Mouse (Mus musculus) megakaryocyte, embryonic 14.5 days (primary cell): Measurements from ENCODE around the gene Zfp568.

Source experiments
- FLI1 ChIP-seq: IDR thresholded peaks from 2 replicates; pipeline ENCODE4 v1.6.1; 2012; ENCODE audit warnings: low read length, inconsistent platforms, mixed read lengths
- GATA1 ChIP-seq: IDR thresholded peaks from 3 replicates; pipeline ENCODE4 v1.6.1; 2012; ENCODE audit warnings: mixed read lengths, low read length, inconsistent platforms, borderline replicate concordance

- no peak for TF ChIP-seq GATA1
- no peak for TF ChIP-seq FLI1
These were observed 13.1 kb upstream of the Zfp568 start for GRCm38 (mm10) chr7:29970686-29971085.
